Mouse (Mus musculus) right cerebral cortex, postnatal 25 days (tissue): ENCODE data around the gene Slc16a10.

Experiments
- DNase-seq: peaks from one replicate; pipeline ENCODE4 v3.0.0; 2022

The Slc16a10 gene

GRCm38 (mm10) chr10:40107995-40108394 lies 34.1 kb downstream of the Slc16a10 start:
- peak; percentile 20 for DNase-seq

- DNase-seq = no peak
These were observed 36.9 kb downstream of the Slc16a10 start for GRCm38 (mm10) chr10:40105174-40105573.

GRCm38 (mm10) chr10:40103790-40104189 lies 38.3 kb downstream of the Slc16a10 start:
- DNase-seq = no peak

- no peak for DNase-seq
These were observed 39.1 kb downstream of the Slc16a10 start for GRCm38 (mm10) chr10:40102986-40103385.

- no peak for DNase-seq
These were observed 39.9 kb downstream of the Slc16a10 start for GRCm38 (mm10) chr10:40102166-40102565.

GRCm38 (mm10) chr10:40098441-40098840 lies 43.6 kb downstream of the Slc16a10 start:
- DNase-seq = no peak

GRCm38 (mm10) chr10:40097519-40097918 lies 44.5 kb downstream of the Slc16a10 start:
- DNase-seq = no peak

GRCm38 (mm10) chr10:40094752-40095151 lies 47.3 kb downstream of the Slc16a10 start:
- DNase-seq = no peak

GRCm38 (mm10) chr10:40093526-40093925 lies 48.5 kb downstream of the Slc16a10 start:
- DNase-seq = no peak

- DNase-seq = no peak
These were observed 50.6 kb downstream of the Slc16a10 start for GRCm38 (mm10) chr10:40091455-40091854.

- DNase-seq = no peak
These were observed 51.3 kb downstream of the Slc16a10 start for GRCm38 (mm10) chr10:40090504-40091428.

- no peak for DNase-seq
These were observed 57.5 kb downstream of the Slc16a10 start for GRCm38 (mm10) chr10:40084332-40085093.

- DNase-seq = no peak
These were observed 58.5 kb downstream of the Slc16a10 start for GRCm38 (mm10) chr10:40083556-40083955.

GRCm38 (mm10) chr10:40082668-40083067 lies 59.4 kb downstream of the Slc16a10 start:
- DNase-seq = no peak

GRCm38 (mm10) chr10:40080533-40080932 lies 61.5 kb downstream of the Slc16a10 start:
- DNase-seq = no peak

GRCm38 (mm10) chr10:40079256-40079655 lies 62.8 kb downstream of the Slc16a10 start:
- DNase-seq = no peak

- no peak for DNase-seq
These were observed 64.1 kb downstream of the Slc16a10 start for GRCm38 (mm10) chr10:40077960-40078353.

- DNase-seq = no peak
These were observed 64.6 kb downstream of the Slc16a10 start for GRCm38 (mm10) chr10:40077346-40077959.

- DNase-seq = no peak
These were observed 68.5 kb downstream of the Slc16a10 start for GRCm38 (mm10) chr10:40073608-40074007.

- DNase-seq = no peak
These were observed 71.4 kb downstream of the Slc16a10 start for GRCm38 (mm10) chr10:40070684-40071083.

GRCm38 (mm10) chr10:40069270-40069669 lies 72.8 kb downstream of the Slc16a10 start:
- DNase-seq = peak; percentile 40

GRCm38 (mm10) chr10:40068595-40068994 lies 73.5 kb downstream of the Slc16a10 start:
- no peak for DNase-seq

GRCm38 (mm10) chr10:40067529-40067928 lies 74.5 kb downstream of the Slc16a10 start:
- no peak for DNase-seq
